Mouse (Mus musculus) skeletal muscle tissue, adult 2 months (tissue): ENCODE measurements at regions not wholly inside any gene's neighbourhood (a gene's known extent, or its start where the extent isn't known, plus 50 kb on each side); places are given as distances from the start of the nearest gene placed in this dataset.

Experiments used
- DNase-seq: peaks from one replicate; pipeline ENCODE4 v3.0.0-alpha.2; 2012; ENCODE audit warnings: low read depth, low spot score

DNA sequence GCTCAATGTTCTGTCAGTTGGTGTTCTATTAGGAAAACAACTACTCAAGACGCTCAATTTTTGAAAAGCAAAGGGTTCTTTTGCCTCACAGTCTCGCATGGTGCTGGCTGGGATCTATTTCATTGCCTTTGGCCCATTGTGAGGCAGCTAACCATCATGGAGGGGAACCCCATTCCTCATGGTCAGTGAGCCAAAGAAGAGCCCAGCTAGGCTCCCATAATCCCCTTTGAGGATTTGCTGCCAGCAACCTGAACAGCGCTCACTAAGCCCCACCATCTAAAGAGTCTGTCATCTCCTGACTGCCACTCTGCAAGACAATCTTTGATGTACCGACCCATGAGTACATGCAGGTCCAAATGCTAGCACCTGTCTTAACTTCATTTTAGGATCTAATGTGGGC, 53.1 kb upstream of the Galnt7 start:
- DNase-seq, result no peak

DNA sequence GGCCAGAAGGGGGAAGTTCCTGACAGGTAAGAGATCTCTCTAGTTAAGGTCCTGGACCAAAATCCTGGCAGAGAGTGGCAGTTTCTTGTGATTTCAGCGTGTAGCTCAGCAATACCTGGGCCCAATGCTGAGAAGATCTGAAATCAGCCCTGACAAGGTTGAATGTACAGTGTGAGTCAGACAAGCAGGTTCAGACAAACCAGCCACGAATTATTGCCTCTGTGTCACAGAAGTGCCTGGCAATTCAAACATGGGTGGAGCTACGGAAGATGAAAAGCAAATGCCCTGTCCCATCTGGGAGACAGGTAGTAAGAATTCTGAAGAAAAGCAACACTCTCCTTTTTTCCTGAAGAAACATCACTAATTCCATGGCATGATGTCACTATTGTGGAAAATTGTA, 51.3 kb upstream of the Galnt7 start:
- no peak for DNase-seq

DNA sequence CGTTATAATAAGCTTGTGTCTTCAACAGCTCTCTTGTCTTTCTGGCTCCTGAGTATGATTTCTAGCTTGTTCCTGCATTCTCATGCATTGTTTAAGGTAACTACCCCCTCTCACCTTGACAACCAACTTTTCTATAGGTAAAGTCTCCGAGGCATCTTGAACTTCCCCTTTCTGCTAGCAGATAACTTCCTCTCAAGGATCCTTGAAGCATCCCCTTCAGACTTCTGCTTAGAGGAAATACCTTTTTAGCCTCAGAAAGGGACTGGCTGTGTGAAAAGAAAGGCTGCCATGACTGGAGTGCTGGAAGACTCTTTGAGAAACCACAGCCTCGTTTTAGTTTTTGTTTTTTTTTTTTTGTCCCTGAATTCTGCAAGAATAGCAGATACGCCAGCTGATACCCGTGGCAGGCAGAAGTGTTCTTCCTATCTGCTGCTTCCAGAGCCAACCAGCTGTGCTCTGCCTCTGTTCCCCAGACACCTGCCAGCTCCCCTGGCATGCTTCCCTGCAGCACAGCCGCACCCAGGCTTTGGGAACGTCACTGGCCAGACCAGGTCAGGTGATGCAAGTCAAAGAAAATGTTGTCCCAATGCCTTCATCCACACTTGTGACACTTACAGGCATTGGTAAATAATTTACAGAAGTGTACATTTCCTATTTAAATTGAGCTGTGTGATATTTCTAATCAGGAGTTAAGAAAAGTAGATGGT, 49.7 kb upstream of the Galnt7 start:
- DNase-seq, result peak; percentile 6
